Mouse (Mus musculus): ENCODE data around the gene Mkrn2. TPM values are rescaled to one million over a fixed set of nuclear protein-coding genes. Genes with fewer than 3 reads are reported as not detected.

Mkrn2 gene
- polyA plus RNA-seq, 1 experiment from 2014 or later: 24.0 TPM

- WGBS (ENCODE audit: insufficient replicate concordance): 85% methylated on average over 3 of the region's 3 CpGs
- no peak for ATAC-seq (replicated peaks; ENCODE audit: insufficient number of reproducible peaks, low FRiP score, low TSS enrichment)
- H3K9ac ChIP-seq (ENCODE audit: low read depth, low read length): no peak overlapping the region
- H3K9me3 ChIP-seq (replicated peaks; ENCODE audit: control insufficient read depth, low read length): no peaks in the 10 kb centered on the region
- H3K4me3 ChIP-seq (ENCODE audit: low read depth, low read length): no peak overlapping the region
- no peaks in the 10 kb centered on the region for H3K27me3 ChIP-seq (ENCODE audit: control insufficient read depth, insufficient read depth, low read length)
- no peak overlapping the region for H3K27ac ChIP-seq (ENCODE audit: low read depth, low read length)
- no peaks in the 10 kb centered on the region for H3K4me1 ChIP-seq (ENCODE audit: control insufficient read depth, insufficient read depth, low read length)
- H3K36me3 ChIP-seq (ENCODE audit: control insufficient read depth, insufficient read depth, low read length): peaks cover 6% of the 10 kb centered on the region
- no peak overlapping the region for H3K4me2 ChIP-seq
These were observed 20.9 kb upstream of the Mkrn2 start for GRCm38 (mm10) chr6:115580810-115581209.

GRCm38 (mm10) chr6:115582328-115583115 is 19.2 kb upstream of the Mkrn2 start:
- Histone ChIP-seq H3K9ac (ENCODE audit: low read depth, low read length) (no peak overlapping the region), H3K9me3 (replicated peaks; ENCODE audit: control insufficient read depth, low read length) (no peaks in the 10 kb centered on the region), H3K36me3 (ENCODE audit: control insufficient read depth, insufficient read depth, low read length) (peaks cover under 1% of the 10 kb centered on the region; the same call in 1 of the 2 replicates), H3K27me3 (ENCODE audit: control insufficient read depth, insufficient read depth, low read length) (no peaks in the 10 kb centered on the region), H3K4me3 (ENCODE audit: low read depth, low read length) (no peak overlapping the region), H3K27ac (ENCODE audit: low read depth, low read length) (no peak overlapping the region), H3K4me1 (ENCODE audit: control insufficient read depth, insufficient read depth, low read length) (no peaks in the 10 kb centered on the region), H3K4me2 (no peak overlapping the region)
- no peak for ATAC-seq (replicated peaks; ENCODE audit: insufficient number of reproducible peaks, low FRiP score, low TSS enrichment)
- whole genome bisulfite sequencing (ENCODE audit: insufficient replicate concordance): 78% methylated on average over 10 of the region's 10 CpGs

- Histone ChIP-seq H3K4me1 (ENCODE audit: control insufficient read depth, insufficient read depth, low read length) (no peaks in the 10 kb centered on the region), H3K36me3 (ENCODE audit: control insufficient read depth, insufficient read depth, low read length) (no peaks in the 10 kb centered on the region), H3K27me3 (ENCODE audit: control insufficient read depth, insufficient read depth, low read length) (no peaks in the 10 kb centered on the region), H3K4me2 (no peak overlapping the region), H3K9ac (ENCODE audit: low read depth, low read length) (no peak overlapping the region), H3K4me3 (ENCODE audit: low read depth, low read length) (no peak overlapping the region), H3K9me3 (replicated peaks; ENCODE audit: control insufficient read depth, low read length) (no peaks in the 10 kb centered on the region), H3K27ac (ENCODE audit: low read depth, low read length) (no peak overlapping the region)
- no peak for ATAC-seq (replicated peaks; ENCODE audit: insufficient number of reproducible peaks, low FRiP score, low TSS enrichment)
- WGBS (ENCODE audit: insufficient replicate concordance): 77% methylated on average over 6 of the region's 6 CpGs
These were observed 18.1 kb upstream of the Mkrn2 start for GRCm38 (mm10) chr6:115583430-115584125.

GRCm38 (mm10) chr6:115584176-115584575 is 17.5 kb upstream of the Mkrn2 start:
- Histone ChIP-seq H3K4me2 (no peak overlapping the region), H3K9me3 (replicated peaks; ENCODE audit: control insufficient read depth, low read length) (no peaks in the 10 kb centered on the region), H3K4me3 (ENCODE audit: low read depth, low read length) (no peak overlapping the region), H3K27me3 (ENCODE audit: control insufficient read depth, insufficient read depth, low read length) (no peaks in the 10 kb centered on the region), H3K9ac (ENCODE audit: low read depth, low read length) (no peak overlapping the region), H3K27ac (ENCODE audit: low read depth, low read length) (no peak overlapping the region), H3K4me1 (ENCODE audit: control insufficient read depth, insufficient read depth, low read length) (no peaks in the 10 kb centered on the region), H3K36me3 (ENCODE audit: control insufficient read depth, insufficient read depth, low read length) (no peaks in the 10 kb centered on the region)
- ATAC-seq (replicated peaks; ENCODE audit: insufficient number of reproducible peaks, low FRiP score, low TSS enrichment): no peak
- WGBS (ENCODE audit: insufficient replicate concordance): 76% methylated on average over 3 of the region's 3 CpGs

GRCm38 (mm10) chr6:115586321-115586720 is 15.4 kb upstream of the Mkrn2 start:
- 63% methylated on average over 10 of the region's 10 CpGs for WGBS (ENCODE audit: insufficient replicate concordance)
- H3K36me3 ChIP-seq (ENCODE audit: control insufficient read depth, insufficient read depth, low read length): no peaks in the 10 kb centered on the region
- 0 out of 2 replicates have a peak overlapping the region, but pooled peaks have one; percentile 9 for H3K4me2 ChIP-seq
- H3K4me1 ChIP-seq (ENCODE audit: control insufficient read depth, insufficient read depth, low read length): no peaks in the 10 kb centered on the region
- no peak for ATAC-seq (replicated peaks; ENCODE audit: insufficient number of reproducible peaks, low FRiP score, low TSS enrichment)
- H3K9me3 ChIP-seq (replicated peaks; ENCODE audit: control insufficient read depth, low read length): no peaks in the 10 kb centered on the region
- no peak overlapping the region for H3K4me3 ChIP-seq (ENCODE audit: low read depth, low read length)
- H3K27me3 ChIP-seq (ENCODE audit: control insufficient read depth, insufficient read depth, low read length): no peaks in the 10 kb centered on the region
- H3K27ac ChIP-seq (ENCODE audit: low read depth, low read length): no peak overlapping the region
- no peak overlapping the region for H3K9ac ChIP-seq (ENCODE audit: low read depth, low read length)

- no peaks in the 10 kb centered on the region for H3K4me1 ChIP-seq (ENCODE audit: control insufficient read depth, insufficient read depth, low read length)
- no peaks in the 10 kb centered on the region for H3K27me3 ChIP-seq (ENCODE audit: control insufficient read depth, insufficient read depth, low read length)
- H3K9me3 ChIP-seq (replicated peaks; ENCODE audit: control insufficient read depth, low read length): no peaks in the 10 kb centered on the region
- no peak overlapping the region for H3K27ac ChIP-seq (ENCODE audit: low read depth, low read length)
- no peak overlapping the region for H3K4me3 ChIP-seq (ENCODE audit: low read depth, low read length)
- no peaks in the 10 kb centered on the region for H3K36me3 ChIP-seq (ENCODE audit: control insufficient read depth, insufficient read depth, low read length)
- 81% methylated on average over 19 of the region's 19 CpGs for WGBS (ENCODE audit: insufficient replicate concordance)
- ATAC-seq (replicated peaks; ENCODE audit: insufficient number of reproducible peaks, low FRiP score, low TSS enrichment): no peak
- no peak overlapping the region for H3K9ac ChIP-seq (ENCODE audit: low read depth, low read length)
- H3K4me2 ChIP-seq: no peak overlapping the region
These were observed 9.9 kb upstream of the Mkrn2 start for GRCm38 (mm10) chr6:115591692-115592359.

GRCm38 (mm10) chr6:115592458-115592857 is 9.2 kb upstream of the Mkrn2 start, which contains the start of gene Mkrn2os:
TSS of gene Mkrn2os (minus strand) at chr6:115592576.
- no peak for ATAC-seq (replicated peaks; ENCODE audit: insufficient number of reproducible peaks, low FRiP score, low TSS enrichment)
- Histone ChIP-seq H3K9me3 (replicated peaks; ENCODE audit: control insufficient read depth, low read length) (no peaks in the 10 kb centered on the region), H3K27me3 (ENCODE audit: control insufficient read depth, insufficient read depth, low read length) (no peaks in the 10 kb centered on the region), H3K27ac (ENCODE audit: low read depth, low read length) (no peak within 1 kb of the TSS), H3K4me2 (no peak within 1 kb of the TSS), H3K4me3 (ENCODE audit: low read depth, low read length) (no peak within 1 kb of the TSS), H3K4me1 (ENCODE audit: control insufficient read depth, insufficient read depth, low read length) (no peaks in the 10 kb centered on the region), H3K9ac (ENCODE audit: low read depth, low read length) (no peak within 1 kb of the TSS), H3K36me3 (ENCODE audit: control insufficient read depth, insufficient read depth, low read length) (no peaks in the 10 kb centered on the region)
- 55% methylated on average over 5 of the region's 5 CpGs for WGBS (ENCODE audit: insufficient replicate concordance)

GRCm38 (mm10) chr6:115593252-115593651 is 8.4 kb upstream of the Mkrn2 start:
- no peak overlapping the region for H3K4me3 ChIP-seq (ENCODE audit: low read depth, low read length)
- no peaks in the 10 kb centered on the region for H3K9me3 ChIP-seq (replicated peaks; ENCODE audit: control insufficient read depth, low read length)
- H3K36me3 ChIP-seq (ENCODE audit: control insufficient read depth, insufficient read depth, low read length): no peaks in the 10 kb centered on the region
- H3K4me2 ChIP-seq: no peak overlapping the region
- H3K4me1 ChIP-seq (ENCODE audit: control insufficient read depth, insufficient read depth, low read length): no peaks in the 10 kb centered on the region
- 70% methylated on average over 4 of the region's 4 CpGs for WGBS (ENCODE audit: insufficient replicate concordance)
- ATAC-seq (replicated peaks; ENCODE audit: insufficient number of reproducible peaks, low FRiP score, low TSS enrichment): no peak
- H3K27me3 ChIP-seq (ENCODE audit: control insufficient read depth, insufficient read depth, low read length): no peaks in the 10 kb centered on the region
- H3K9ac ChIP-seq (ENCODE audit: low read depth, low read length): no peak overlapping the region
- H3K27ac ChIP-seq (ENCODE audit: low read depth, low read length): no peak overlapping the region

All from heart, embryonic 11.5 days (tissue).